Mouse (Mus musculus): ENCODE measurements at regions not wholly inside any gene's neighbourhood (a gene's known extent, or its start where the extent isn't known, plus 50 kb on each side); places are given as distances from the start of the nearest gene placed in this dataset.

- peak in 1 of 2 experiments; percentile 17; a peak in 1 of 4 replicates for ATAC-seq (replicated peaks in 1 of 2; ENCODE audit: insufficient read depth in 1 of 2, low FRiP score in 2 of 2, low TSS enrichment in 1 of 2, low read depth in 1 of 2, poor library complexity in 2 of 2, severe bottlenecking in 2 of 2)
Measured at GRCm38 (mm10) chr11:10689917-10690316, 424.1 kb upstream of the Vwc2 start.

GRCm38 (mm10) chr11:10724991-10725390 lies 389.0 kb upstream of the Vwc2 start:
- ATAC-seq (replicated peaks in 1 of 2; ENCODE audit: insufficient read depth in 1 of 2, low FRiP score in 2 of 2, low TSS enrichment in 1 of 2, low read depth in 1 of 2, poor library complexity in 2 of 2, severe bottlenecking in 2 of 2) = no peak

- no peak for ATAC-seq (replicated peaks in 1 of 2; ENCODE audit: insufficient read depth in 1 of 2, low FRiP score in 2 of 2, low TSS enrichment in 1 of 2, low read depth in 1 of 2, poor library complexity in 2 of 2, severe bottlenecking in 2 of 2)
Measured at GRCm38 (mm10) chr11:10728818-10729549, 385.0 kb upstream of the Vwc2 start.
